Mouse (Mus musculus) midbrain, embryonic 14.5 days (tissue): ENCODE results near the gene Scarb1. TPM values are rescaled to one million over a fixed set of nuclear protein-coding genes. Genes with fewer than 3 reads are reported as not detected.

ENCODE experiments used
- ATAC-seq: fragments of 200-750 bp; cut with Nextera tagmentation; 2 replicates; pipeline ENCODE4 v1.8.0; 2017; ENCODE audit warnings: moderate number of reproducible peaks, moderate library complexity; ENCODE audit not compliant: low FRiP score, low TSS enrichment
- DNase-seq: peaks from one replicate; pipeline ENCODE4 v3.0.0-alpha.2; 2015
- H3K27ac ChIP-seq: fragments of 300-500 bp; sonication (generic); replicated peaks from 2 replicates; pipeline ENCODE4 v1.5.1; 2014; ENCODE audit warnings: mild to moderate bottlenecking, low read depth, low read length, moderate library complexity
- H3K27me3 ChIP-seq: fragments of 300-500 bp; sonication (generic); 2 replicates; pipeline ENCODE4 v1.6.1; 2014; ENCODE audit warnings: low read length, control low read depth, mixed read lengths; ENCODE audit not compliant: control insufficient read depth, insufficient read depth
- H3K36me3 ChIP-seq: fragments of 300-500 bp; sonication (generic); 2 replicates; pipeline ENCODE4 v1.6.1; 2014; ENCODE audit warnings: low read length, control low read depth; ENCODE audit not compliant: control insufficient read depth, insufficient read depth
- H3K4me1 ChIP-seq: fragments of 300-500 bp; sonication (generic); 2 replicates; pipeline ENCODE4 v1.6.1; 2014; ENCODE audit warnings: mild to moderate bottlenecking, antibody characterized with exemption, low read length, control low read depth; ENCODE audit not compliant: control insufficient read depth, insufficient read depth
- H3K4me2 ChIP-seq: fragments of 300-500 bp; sonication (generic); 2 replicates; pipeline ENCODE4 v1.6.1; 2014; ENCODE audit warnings: mild to moderate bottlenecking, low read length, moderate library complexity
- H3K4me3 ChIP-seq: fragments of 300-500 bp; sonication (generic); replicated peaks from 2 replicates; pipeline ENCODE4 v1.5.1; 2014; ENCODE audit warnings: low read depth, low read length
- H3K9ac ChIP-seq: fragments of 300-500 bp; sonication (generic); replicated peaks from 2 replicates; pipeline ENCODE4 v1.6.1; 2014; ENCODE audit warnings: mild to moderate bottlenecking, low read length, moderate library complexity
- H3K9me3 ChIP-seq: fragments of 300-500 bp; sonication (generic); 2 replicates; pipeline ENCODE4 v1.6.1; 2016; ENCODE audit warnings: low read length, control low read depth, mixed read lengths; ENCODE audit not compliant: control insufficient read depth
- WGBS: fragments of 180-500 bp; shearing (Covaris S2); extraction: QIAGEN DNeasy Blood & Tissue Kit; methylation state at CpG from one replicate; pipeline ENCODE4 v1.1.7; 2014; 5-methylcytosine and 5-hydroxymethylcytosine counted together
- polyA plus RNA-seq: library from polyadenylated mRNA; unstranded; fragments of >200 nt; fragmentation: Nextera tagmentation; extraction: Ambion mirVana; gene quantifications from 2 replicates; pipeline ENCODE4 v1.2.1, GENCODE M21; 2014

The Scarb1 gene
- polyA plus RNA-seq, 1 experiment from 2014 or later: 26.8 TPM

DNA sequence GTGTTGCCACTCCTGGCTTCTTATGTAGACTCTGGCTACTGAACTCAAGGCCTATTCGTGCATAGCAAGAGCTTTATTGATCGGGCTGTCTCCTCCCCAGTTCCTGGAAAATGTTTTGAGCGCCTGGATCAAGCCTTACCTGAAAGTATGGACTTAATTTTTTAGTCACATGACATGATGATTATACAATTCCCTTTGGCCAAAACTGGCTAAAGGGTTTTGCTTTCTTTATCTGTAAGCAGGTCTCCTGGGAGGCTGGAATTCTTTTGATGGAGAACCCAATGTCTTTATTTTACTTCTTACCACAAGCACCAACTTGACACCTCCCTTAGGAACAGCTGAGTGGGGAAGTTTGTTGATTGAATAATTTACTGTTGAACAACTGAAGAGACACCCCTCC, 87.4 kb downstream of the Scarb1 start:
- H3K9ac ChIP-seq: no peak overlapping the region
- WGBS: 93% methylated on average over 3 of the region's 3 CpGs
- H3K4me3 ChIP-seq: no peak overlapping the region
- H3K36me3 ChIP-seq: no peaks in the 10 kb centered on the region
- no peaks in the 10 kb centered on the region for H3K9me3 ChIP-seq
- no peaks in the 10 kb centered on the region for H3K27me3 ChIP-seq
- ATAC-seq: no peak
- no peak for DNase-seq
- no peaks in the 10 kb centered on the region for H3K4me1 ChIP-seq
- no peak overlapping the region for H3K27ac ChIP-seq
- no peak overlapping the region for H3K4me2 ChIP-seq

DNA sequence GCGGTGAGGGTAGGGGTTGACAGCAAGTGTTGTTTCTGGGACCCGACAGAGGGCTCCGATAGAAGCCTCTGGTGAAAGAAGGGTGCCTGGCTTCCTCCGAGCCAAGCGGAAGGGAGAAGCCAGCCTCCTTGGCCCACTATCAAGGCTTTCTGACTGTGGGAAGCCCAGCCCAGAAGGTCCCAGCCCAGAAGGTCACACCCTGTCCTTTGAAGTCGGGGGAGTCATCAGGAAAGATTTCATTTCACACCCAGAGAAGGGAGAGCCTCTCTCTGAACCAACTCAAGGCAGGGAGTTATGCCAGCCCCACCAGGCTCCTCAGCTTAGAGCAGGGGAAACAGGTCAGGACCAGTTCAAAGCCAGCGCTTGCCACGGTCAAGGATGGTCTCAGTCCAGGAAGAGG, 88.2 kb downstream of the Scarb1 start:
- no peaks in the 10 kb centered on the region for H3K36me3 ChIP-seq
- WGBS: 91% methylated on average over 8 of the region's 8 CpGs
- H3K9me3 ChIP-seq: no peaks in the 10 kb centered on the region
- H3K4me1 ChIP-seq: no peaks in the 10 kb centered on the region
- H3K9ac ChIP-seq: no peak overlapping the region
- H3K27me3 ChIP-seq: no peaks in the 10 kb centered on the region
- no peak overlapping the region for H3K27ac ChIP-seq
- no peak overlapping the region for H3K4me3 ChIP-seq
- ATAC-seq (no peak), DNase-seq (no peak)
- H3K4me2 ChIP-seq: no peak overlapping the region

DNA sequence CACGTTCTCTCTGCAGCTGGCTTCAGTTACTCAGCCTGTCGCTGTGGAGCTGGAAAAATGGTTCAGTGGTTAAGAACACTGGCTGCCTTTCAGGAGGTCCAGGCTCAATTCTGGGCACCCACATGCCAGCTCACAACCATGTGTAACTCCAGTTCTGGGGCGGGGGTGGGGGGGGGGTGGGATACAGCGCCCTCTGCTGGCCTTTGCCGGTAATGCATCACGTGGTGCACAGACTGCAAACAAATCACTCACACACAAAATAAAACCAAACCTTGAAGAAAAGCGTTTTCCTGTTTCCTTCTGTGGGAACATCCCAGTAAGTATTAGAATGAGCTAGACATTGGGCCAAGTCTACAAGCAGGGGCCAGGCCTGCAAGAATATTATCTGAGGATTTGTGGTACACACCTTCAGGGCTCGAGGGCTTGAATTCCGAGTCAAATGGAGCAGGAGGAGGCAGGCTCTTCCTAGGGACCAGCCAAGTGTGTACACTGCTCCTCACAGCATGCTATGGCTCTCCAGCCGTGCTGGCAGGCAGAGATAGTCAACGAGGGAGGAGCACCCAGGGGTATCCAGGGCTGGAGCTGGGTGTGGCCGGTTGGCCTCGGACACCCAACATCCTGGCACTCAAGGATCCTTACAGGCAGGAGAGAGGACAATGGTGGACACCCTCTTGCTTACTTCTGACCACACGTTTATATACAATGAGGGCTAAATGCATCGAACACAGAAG, 88.8 kb downstream of the Scarb1 start:
- H3K36me3 ChIP-seq: no peaks in the 10 kb centered on the region
- H3K4me3 ChIP-seq: no peak overlapping the region
- no peaks in the 10 kb centered on the region for H3K27me3 ChIP-seq
- DNase-seq (no peak), ATAC-seq (no peak)
- 62% methylated on average over 15 of the region's 15 CpGs for WGBS
- no peak overlapping the region for H3K4me2 ChIP-seq
- H3K4me1 ChIP-seq: no peaks in the 10 kb centered on the region
- H3K27ac ChIP-seq: no peak overlapping the region
- no peak overlapping the region for H3K9ac ChIP-seq
- no peaks in the 10 kb centered on the region for H3K9me3 ChIP-seq

DNA sequence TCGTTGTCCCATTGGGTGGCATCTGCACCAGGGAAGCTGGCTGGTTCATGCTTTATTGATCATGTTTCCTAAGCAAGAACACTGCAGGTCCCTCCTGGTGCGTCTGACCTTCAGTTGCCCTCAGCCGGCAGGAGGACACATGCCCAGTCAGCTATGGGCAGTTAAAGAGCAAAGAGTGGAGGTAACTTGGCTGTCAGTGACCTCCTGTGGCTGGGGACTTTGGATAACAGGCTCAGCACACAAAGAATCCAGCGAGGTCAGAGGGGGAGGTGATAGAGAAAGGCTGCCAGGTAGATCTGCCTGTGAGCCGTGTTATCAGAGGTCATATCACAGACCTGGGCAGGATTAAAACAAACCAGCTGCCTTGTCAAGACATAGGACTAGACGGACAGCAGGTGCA, 91.7 kb downstream of the Scarb1 start:
- H3K9ac ChIP-seq: no peak overlapping the region
- H3K4me2 ChIP-seq: no peak overlapping the region
- no peak overlapping the region for H3K4me3 ChIP-seq
- no peaks in the 10 kb centered on the region for H3K9me3 ChIP-seq
- peaks cover 20% of the 10 kb centered on the region for H3K4me1 ChIP-seq
- 51% methylated on average over 6 of the region's 6 CpGs for WGBS
- H3K27ac ChIP-seq: no peak overlapping the region
- H3K36me3 ChIP-seq: no peaks in the 10 kb centered on the region
- no peak for DNase-seq
- no peaks in the 10 kb centered on the region for H3K27me3 ChIP-seq
- ATAC-seq: no peak

DNA sequence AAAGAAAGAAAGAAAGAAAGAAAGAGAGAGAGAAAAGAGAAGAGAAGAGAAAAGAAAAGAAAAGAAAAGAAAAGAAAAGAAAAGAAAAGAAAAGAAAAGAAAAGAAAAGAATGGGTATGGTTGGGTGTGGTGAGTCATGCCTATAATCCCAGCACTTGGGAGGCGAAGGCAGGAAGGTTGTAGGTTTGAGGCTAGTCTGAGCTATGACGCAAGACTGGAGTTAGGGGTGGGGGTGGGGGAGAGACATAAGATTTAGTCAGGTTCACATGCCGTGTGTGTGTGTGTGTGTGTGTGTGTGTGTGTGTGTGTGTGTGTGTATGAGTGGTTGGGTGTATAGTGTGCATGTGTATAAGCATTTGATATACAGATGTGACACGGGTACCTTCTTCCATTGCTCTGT, 94.2 kb downstream of the Scarb1 start:
- peaks cover 28% of the 10 kb centered on the region for H3K4me1 ChIP-seq
- H3K4me2 ChIP-seq: no peak overlapping the region
- no peak overlapping the region for H3K4me3 ChIP-seq
- no peaks in the 10 kb centered on the region for H3K27me3 ChIP-seq
- WGBS: 88% methylated on average over 4 of the region's 4 CpGs
- DNase-seq (no peak), ATAC-seq (no peak)
- no peaks in the 10 kb centered on the region for H3K36me3 ChIP-seq
- H3K9ac ChIP-seq: no peak overlapping the region
- no peaks in the 10 kb centered on the region for H3K9me3 ChIP-seq
- no peak overlapping the region; the same call in 1 of the 2 replicates for H3K27ac ChIP-seq

DNA sequence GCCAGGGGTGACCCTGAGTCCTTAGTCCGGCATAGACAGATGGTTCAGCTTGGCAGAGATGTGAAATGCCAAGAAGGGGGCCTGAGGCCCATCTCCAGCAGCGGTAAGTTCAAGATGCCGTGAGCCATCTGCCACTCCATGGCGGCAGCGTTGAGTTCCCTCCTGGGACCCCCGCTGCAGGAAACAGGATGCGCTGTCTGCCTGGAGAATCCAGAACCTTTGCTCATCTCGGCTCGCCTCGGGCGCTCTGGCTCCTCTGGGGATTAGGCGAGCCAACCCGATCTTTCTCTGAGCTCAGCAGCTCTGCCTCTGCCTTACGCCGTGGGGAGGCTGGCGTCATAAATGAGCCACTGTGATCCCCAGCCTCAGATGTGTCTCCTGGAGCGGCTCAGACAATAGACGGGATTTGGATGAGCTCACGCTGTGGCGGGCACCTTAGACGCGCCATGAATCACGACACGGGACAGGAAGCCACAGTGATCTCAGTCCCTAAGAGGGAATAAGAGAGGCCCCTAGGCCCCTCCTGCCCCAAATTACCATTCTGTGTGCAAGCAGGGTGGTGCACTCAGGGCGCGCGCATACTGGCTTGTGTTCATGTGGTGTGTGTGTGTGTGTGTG, 95.3 kb downstream of the Scarb1 start:
- Histone ChIP-seq H3K27me3 (no peaks in the 10 kb centered on the region), H3K4me1 (peaks cover 28% of the 10 kb centered on the region), H3K9me3 (no peaks in the 10 kb centered on the region), H3K27ac (peak overlapping the region; percentile 95), H3K4me2 (peak overlapping the region; percentile 50), H3K9ac (peak overlapping the region; percentile 47), H3K4me3 (peak overlapping the region; percentile 19), H3K36me3 (no peaks in the 10 kb centered on the region)
- under 1% methylated on average over 27 of the region's 27 CpGs for WGBS
- ATAC-seq: peak; percentile 87
- DNase-seq: peak; percentile 93

DNA sequence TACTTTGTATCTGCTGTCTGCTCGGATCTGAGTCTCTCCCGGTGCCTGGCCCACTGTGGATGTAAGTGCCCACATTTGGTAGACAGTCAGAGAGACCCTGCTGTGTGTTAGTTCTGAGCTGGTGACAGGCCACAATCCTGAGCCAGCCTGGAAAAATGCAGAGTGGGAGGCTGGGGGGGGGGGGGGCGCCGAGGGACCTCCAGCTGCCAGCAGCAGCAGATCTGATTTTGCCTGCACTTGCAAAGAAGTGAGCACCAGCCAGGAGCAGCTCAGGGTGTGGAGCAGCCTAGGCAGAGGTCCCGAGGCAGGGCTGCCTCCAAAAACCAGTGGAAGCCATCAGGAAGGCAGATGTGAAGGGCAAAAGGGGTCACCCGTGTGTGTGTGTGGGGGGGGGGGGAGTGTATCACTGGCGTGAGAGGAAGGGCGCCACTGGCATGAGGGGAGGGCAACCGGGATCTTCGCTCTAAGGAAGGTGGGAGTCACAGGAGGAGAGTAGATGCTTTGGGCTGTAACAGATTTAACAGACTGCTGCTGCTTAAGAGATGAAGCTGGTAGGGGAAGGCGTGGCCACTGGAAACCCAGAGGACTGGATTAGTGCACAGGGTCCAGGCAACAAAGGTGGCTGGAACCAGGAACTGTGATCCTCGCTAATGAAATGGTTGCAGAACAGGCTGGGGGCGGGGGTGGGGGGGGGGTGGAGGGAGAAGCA, 95.9 kb downstream of the Scarb1 start:
- Histone ChIP-seq H3K4me1 (peaks cover 28% of the 10 kb centered on the region), H3K4me3 (no peak overlapping the region), H3K4me2 (peak overlapping the region; percentile 50), H3K9ac (peak overlapping the region; percentile 47), H3K27ac (peak overlapping the region; percentile 95), H3K27me3 (no peaks in the 10 kb centered on the region), H3K36me3 (no peaks in the 10 kb centered on the region), H3K9me3 (no peaks in the 10 kb centered on the region)
- peak; percentile 63 for ATAC-seq
- peak; percentile 76 for DNase-seq
- WGBS: 3% methylated on average over 13 of the region's 13 CpGs

DNA sequence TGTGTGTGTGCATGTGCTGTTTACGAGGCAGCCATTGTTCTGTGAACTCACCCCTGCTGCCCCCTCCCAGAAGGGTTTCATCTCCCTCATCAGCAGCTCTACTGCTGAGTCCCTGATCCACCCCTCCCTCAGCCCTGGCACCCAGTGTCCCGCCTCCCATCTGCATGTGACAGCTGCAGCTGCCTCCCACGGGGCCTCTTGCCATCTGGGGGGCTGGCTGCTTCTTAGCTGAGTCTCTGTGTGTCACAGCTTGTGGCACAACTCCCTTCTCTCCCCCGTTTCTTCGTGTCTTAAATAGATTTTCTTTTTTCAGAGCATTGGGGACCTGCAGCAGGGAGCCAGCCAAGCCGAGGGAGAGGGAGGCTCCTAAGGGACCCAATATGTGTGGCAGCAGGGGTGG, 97.0 kb downstream of the Scarb1 start:
- no peaks in the 10 kb centered on the region for H3K36me3 ChIP-seq
- no peak for ATAC-seq
- peak; percentile 54 for DNase-seq
- H3K9me3 ChIP-seq: no peaks in the 10 kb centered on the region
- H3K4me2 ChIP-seq: no peak overlapping the region
- H3K4me3 ChIP-seq: no peak overlapping the region
- H3K27ac ChIP-seq: peak overlapping the region; percentile 95
- WGBS: 17% methylated on average over 6 of the region's 6 CpGs
- no peak overlapping the region for H3K9ac ChIP-seq
- H3K4me1 ChIP-seq: peaks cover 28% of the 10 kb centered on the region
- H3K27me3 ChIP-seq: no peaks in the 10 kb centered on the region
